Mouse (Mus musculus) NIH3T3 (cell line): Measurements from ENCODE around the gene Erc1.
A peak's percentile ranks its signal among the peaks of the same experiment; 100 is the strongest.
"Not testable (repeated sequence)": the region's sequence is repeated elsewhere in the genome, so short reads cannot be mapped to it uniquely, and the experiment has no call there.

Experiments
- DNase-seq: peaks from one replicate; pipeline ENCODE4 v3.0.0-alpha.2; 2012; ENCODE audit warnings: low read depth

The Erc1 gene

GRCm38 (mm10) chr6:119848034-119848695, at the start of gene Erc1:
Erc1 (minus strand) TSS chr6:119848167.
- DNase-seq, result peak; percentile 97

- DNase-seq, result no peak
Measured at GRCm38 (mm10) chr6:119892711-119893110, 44.7 kb upstream of the Erc1 start.

- no peak for DNase-seq
Measured at GRCm38 (mm10) chr6:119883151-119883550, 35.2 kb upstream of the Erc1 start.

- peak; percentile 94 for DNase-seq
Measured at GRCm38 (mm10) chr6:119864341-119865034, 16.5 kb upstream of the Erc1 start.

GRCm38 (mm10) chr6:119861519-119861918, 13.6 kb upstream of the Erc1 start:
- peak; percentile 73 for DNase-seq

- peak; percentile 69 for DNase-seq
Measured at GRCm38 (mm10) chr6:119860236-119860635, 12.3 kb upstream of the Erc1 start.

GRCm38 (mm10) chr6:119855471-119855870, 7.5 kb upstream of the Erc1 start:
- DNase-seq, result peak; percentile 55

GRCm38 (mm10) chr6:119854156-119854555, 6.2 kb upstream of the Erc1 start:
- DNase-seq, result peak; percentile 28

GRCm38 (mm10) chr6:119849858-119850257, 1.9 kb upstream of the Erc1 start:
- DNase-seq, result no peak

- no peak for DNase-seq
Measured at GRCm38 (mm10) chr6:119849348-119849709, 1.4 kb upstream of the Erc1 start.

GRCm38 (mm10) chr6:119848696-119849347, 855 bp upstream of the Erc1 start:
- DNase-seq, result no peak

- DNase-seq, result no peak
Measured at GRCm38 (mm10) chr6:119847518-119848033, 391 bp downstream of the Erc1 start.

- DNase-seq, result peak; percentile 23
Measured at GRCm38 (mm10) chr6:119846751-119847517, 1.0 kb downstream of the Erc1 start.

- DNase-seq, result no peak
Measured at GRCm38 (mm10) chr6:119829951-119830350, 18.0 kb downstream of the Erc1 start.

- DNase-seq, result no peak
Measured at GRCm38 (mm10) chr6:119828165-119828564, 19.8 kb downstream of the Erc1 start.

GRCm38 (mm10) chr6:119826701-119827100, 21.3 kb downstream of the Erc1 start:
- DNase-seq, result no peak

GRCm38 (mm10) chr6:119822216-119822615, 25.8 kb downstream of the Erc1 start:
- no peak for DNase-seq

GRCm38 (mm10) chr6:119821158-119821557, 26.8 kb downstream of the Erc1 start:
- no peak for DNase-seq

GRCm38 (mm10) chr6:119818541-119818940, 29.4 kb downstream of the Erc1 start:
- no peak for DNase-seq

- DNase-seq, result peak; percentile 73
Measured at GRCm38 (mm10) chr6:119815426-119815825, 32.5 kb downstream of the Erc1 start.

GRCm38 (mm10) chr6:119813055-119813454, 34.9 kb downstream of the Erc1 start:
- not testable (repeated sequence) for DNase-seq
